Mouse (Mus musculus) liver, adult 2 months (tissue): ENCODE data around the gene Arpc3.

ENCODE experiments used
- CTCF ChIP-seq: fragments of 200-500 bp; IDR thresholded peaks from 2 replicates; pipeline ENCODE4 v1.5.1; 2011; ENCODE audit warnings: low read depth, low read length, control low read depth
- POLR2A ChIP-seq: fragments of 200-500 bp; IDR thresholded peaks from 2 replicates; pipeline ENCODE4 v1.6.1; 2011; ENCODE audit warnings: low read length, control low read depth; ENCODE audit not compliant: insufficient read depth; ENCODE audit errors: extremely low read depth

- TF ChIP-seq CTCF (peak; percentile 95), POLR2A (peak; percentile 63)
Measured at GRCm38 (mm10) chr5:122391786-122392180, at the start of gene Arpc3.
